Mouse (Mus musculus): ENCODE measurements around the gene Grsf1. TPM values are rescaled to one million over a fixed set of nuclear protein-coding genes. Genes with fewer than 3 reads are reported as not detected.
A peak's percentile ranks its signal among the peaks of the same experiment; 100 is the strongest.

The Grsf1 gene
- polyA plus RNA-seq, 1 experiment from 2014 or later, result 18.5 TPM

DNA sequence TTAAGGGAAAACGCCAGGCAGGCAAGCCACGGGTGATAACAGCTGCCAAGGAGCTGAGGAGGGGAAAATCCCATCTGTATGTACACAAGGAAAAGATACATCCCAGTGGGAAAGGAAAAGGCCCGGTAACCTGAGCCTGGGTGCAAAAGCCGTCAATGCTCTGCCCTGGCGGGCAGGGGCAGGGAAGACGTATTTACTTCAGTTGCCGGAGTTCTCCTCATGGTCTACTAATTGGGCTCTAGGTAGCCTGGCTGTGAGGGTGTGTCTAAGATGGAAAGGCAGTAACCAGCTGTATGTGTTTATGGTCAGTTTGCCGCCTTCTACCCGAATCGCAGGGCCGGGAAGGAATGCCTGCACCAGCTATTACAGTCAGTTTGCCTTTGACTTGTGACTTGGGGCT is 46.8 kb downstream of the Grsf1 start:
- no peaks in the 10 kb centered on the region for H3K9me3 ChIP-seq (replicated peaks; ENCODE audit: control insufficient read depth, low read length)
- H3K4me1 ChIP-seq (ENCODE audit: control insufficient read depth, low read depth, low read length), result peaks cover 14% of the 10 kb centered on the region
- H3K4me2 ChIP-seq (ENCODE audit: low read depth, low read length), result no peak overlapping the region
- no peak overlapping the region for H3K9ac ChIP-seq (ENCODE audit: low read depth, low read length)
- no peaks in the 10 kb centered on the region for H3K36me3 ChIP-seq (ENCODE audit: control insufficient read depth, insufficient read depth)
- ATAC-seq (ENCODE audit: low read depth), result no peak
- no peak overlapping the region for H3K4me3 ChIP-seq (ENCODE audit: low read depth, low read length)
- 84% methylated on average over 11 of the region's 11 CpGs for WGBS (ENCODE audit: insufficient replicate concordance)
- H3K27me3 ChIP-seq (ENCODE audit: control insufficient read depth, insufficient read depth, low read depth, low read length), result no peaks in the 10 kb centered on the region
- H3K27ac ChIP-seq (ENCODE audit: low read length), result no peak overlapping the region

DNA sequence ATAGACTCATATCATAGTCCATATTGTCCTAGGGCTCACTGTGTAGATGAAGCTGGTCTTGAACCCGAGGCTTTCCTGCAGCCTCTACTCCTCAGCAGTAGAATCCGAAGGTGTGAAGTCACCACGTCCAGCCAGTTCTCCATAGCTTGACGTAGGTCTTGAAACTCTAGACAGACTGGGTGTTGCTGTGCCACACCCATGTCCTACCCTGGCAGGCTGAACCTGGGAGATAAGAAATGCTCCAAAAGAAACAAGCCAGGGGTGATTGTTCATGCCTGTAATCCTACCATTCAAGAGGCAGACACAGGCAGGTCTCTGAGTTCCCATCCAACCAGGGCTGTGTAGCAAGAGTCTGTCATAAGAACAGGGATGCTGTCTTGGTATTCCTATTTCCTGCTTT is 48.4 kb downstream of the Grsf1 start:
- Histone ChIP-seq H3K9ac (ENCODE audit: low read depth, low read length) (peak overlapping the region; percentile 21; the same call in 1 of the 2 replicates), H3K4me1 (ENCODE audit: control insufficient read depth, low read depth, low read length) (peaks cover 14% of the 10 kb centered on the region), H3K36me3 (ENCODE audit: control insufficient read depth, insufficient read depth) (no peaks in the 10 kb centered on the region), H3K27me3 (ENCODE audit: control insufficient read depth, insufficient read depth, low read depth, low read length) (no peaks in the 10 kb centered on the region), H3K27ac (ENCODE audit: low read length) (peak overlapping the region; percentile 71), H3K4me2 (ENCODE audit: low read depth, low read length) (peak overlapping the region; percentile 45), H3K9me3 (replicated peaks; ENCODE audit: control insufficient read depth, low read length) (no peaks in the 10 kb centered on the region), H3K4me3 (ENCODE audit: low read depth, low read length) (no peak overlapping the region)
- ATAC-seq (ENCODE audit: low read depth), result peak; percentile 99
- WGBS (ENCODE audit: insufficient replicate concordance), result 32% methylated on average over 4 of the region's 4 CpGs

DNA sequence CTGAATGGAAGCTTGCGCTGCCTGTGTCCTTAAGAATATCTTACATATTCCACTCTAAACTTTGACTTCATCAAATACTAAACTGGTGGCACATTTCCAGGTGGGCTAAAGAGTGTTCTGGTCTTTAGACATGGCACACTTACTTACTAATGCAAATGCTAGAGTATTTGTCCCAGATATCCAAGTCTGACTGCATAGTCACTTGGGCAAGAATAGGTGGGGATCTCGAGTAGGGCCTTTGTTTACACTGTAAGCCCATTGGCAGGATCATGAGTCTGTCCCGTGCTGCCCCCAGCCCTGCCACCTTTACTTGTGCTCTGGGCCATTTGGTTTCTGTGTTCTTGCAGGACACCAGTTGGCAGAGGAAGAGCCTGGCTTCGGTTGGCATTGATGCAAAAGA is 59.0 kb downstream of the Grsf1 start:
- no peak overlapping the region for H3K4me2 ChIP-seq (ENCODE audit: low read depth, low read length)
- H3K36me3 ChIP-seq (ENCODE audit: control insufficient read depth, insufficient read depth), result no peaks in the 10 kb centered on the region
- no peak overlapping the region for H3K4me3 ChIP-seq (ENCODE audit: low read depth, low read length)
- WGBS (ENCODE audit: insufficient replicate concordance), result 68% methylated on average over 4 of the region's 4 CpGs
- no peaks in the 10 kb centered on the region for H3K9me3 ChIP-seq (replicated peaks; ENCODE audit: control insufficient read depth, low read length)
- H3K9ac ChIP-seq (ENCODE audit: low read depth, low read length), result no peak overlapping the region
- no peak overlapping the region for H3K27ac ChIP-seq (ENCODE audit: low read length)
- H3K27me3 ChIP-seq (ENCODE audit: control insufficient read depth, insufficient read depth, low read depth, low read length), result no peaks in the 10 kb centered on the region
- H3K4me1 ChIP-seq (ENCODE audit: control insufficient read depth, low read depth, low read length), result no peaks in the 10 kb centered on the region
- ATAC-seq (ENCODE audit: low read depth), result no peak

DNA sequence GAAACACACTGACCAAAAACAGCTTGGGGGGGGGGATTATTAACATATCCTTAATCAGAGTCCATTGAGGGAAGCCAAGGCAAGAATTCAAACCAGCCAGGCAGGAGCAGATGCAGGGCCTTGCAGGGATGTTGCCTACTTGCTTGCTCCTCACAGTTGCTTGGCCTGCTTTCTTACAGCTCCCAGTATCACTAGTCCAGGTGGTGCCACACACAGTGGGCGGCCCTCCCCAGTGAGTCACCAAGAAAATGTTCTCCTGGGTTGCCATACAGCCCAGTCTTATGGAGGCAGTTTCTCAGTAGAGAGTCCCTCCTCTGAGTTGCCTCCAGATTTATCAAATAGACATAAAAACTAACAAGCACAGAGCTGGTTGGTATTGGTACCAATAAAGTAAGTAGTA is 61.8 kb downstream of the Grsf1 start:
- no peaks in the 10 kb centered on the region for H3K9me3 ChIP-seq (replicated peaks; ENCODE audit: control insufficient read depth, low read length)
- no peak overlapping the region for H3K4me2 ChIP-seq (ENCODE audit: low read depth, low read length)
- 83% methylated on average over 1 of the region's 1 CpGs for WGBS (ENCODE audit: insufficient replicate concordance)
- H3K36me3 ChIP-seq (ENCODE audit: control insufficient read depth, insufficient read depth), result no peaks in the 10 kb centered on the region
- no peaks in the 10 kb centered on the region for H3K27me3 ChIP-seq (ENCODE audit: control insufficient read depth, insufficient read depth, low read depth, low read length)
- ATAC-seq (ENCODE audit: low read depth), result no peak
- H3K27ac ChIP-seq (ENCODE audit: low read length), result no peak overlapping the region
- no peak overlapping the region for H3K9ac ChIP-seq (ENCODE audit: low read depth, low read length)
- H3K4me3 ChIP-seq (ENCODE audit: low read depth, low read length), result no peak overlapping the region
- H3K4me1 ChIP-seq (ENCODE audit: control insufficient read depth, low read depth, low read length), result no peaks in the 10 kb centered on the region

Other genes with a start within 250 kb of the Grsf1 start
- not detected in 2 replicates for gene Ambn, start 220.2 kb downstream of the Grsf1 start, polyA plus RNA-seq (2015; fragmentation: Nextera tagmentation; extraction: Ambion mirVana)
- gene Enam, start 188.2 kb downstream of the Grsf1 start, polyA plus RNA-seq (2015; fragmentation: Nextera tagmentation; extraction: Ambion mirVana), result not detected in 2 replicates
- 0.06 and 0.08 TPM in 2 replicates for gene Jchain, start 148.3 kb downstream of the Grsf1 start, polyA plus RNA-seq (2015; fragmentation: Nextera tagmentation; extraction: Ambion mirVana)
- 25.1 and 27.2 TPM in 2 replicates for gene Utp3, start 121.7 kb downstream of the Grsf1 start, polyA plus RNA-seq (2015; fragmentation: Nextera tagmentation; extraction: Ambion mirVana)
- gene Rufy3, start 111.1 kb downstream of the Grsf1 start, polyA plus RNA-seq (2015; fragmentation: Nextera tagmentation; extraction: Ambion mirVana), result 4.7 and 5.1 TPM in 2 replicates
- 9.9 and 10.4 TPM in 2 replicates for gene Mob1b, start 44.7 kb upstream of the Grsf1 start, polyA plus RNA-seq (2015; fragmentation: Nextera tagmentation; extraction: Ambion mirVana)
- 81.6 and 96.4 TPM in 2 replicates for gene Dck, start 88.8 kb upstream of the Grsf1 start, polyA plus RNA-seq (2015; fragmentation: Nextera tagmentation; extraction: Ambion mirVana)
- 0.34 and 0.47 TPM in 2 replicates for gene Slc4a4, start 210.6 kb upstream of the Grsf1 start, polyA plus RNA-seq (2015; fragmentation: Nextera tagmentation; extraction: Ambion mirVana)